Mouse (Mus musculus): ENCODE measurements around the gene P2rx7. TPM values are rescaled to one million over a fixed set of nuclear protein-coding genes. Genes with fewer than 3 reads are reported as not detected.

Gene P2rx7
- polyA plus RNA-seq, 2 experiments = 1.7 to 3.6 TPM

DNA sequence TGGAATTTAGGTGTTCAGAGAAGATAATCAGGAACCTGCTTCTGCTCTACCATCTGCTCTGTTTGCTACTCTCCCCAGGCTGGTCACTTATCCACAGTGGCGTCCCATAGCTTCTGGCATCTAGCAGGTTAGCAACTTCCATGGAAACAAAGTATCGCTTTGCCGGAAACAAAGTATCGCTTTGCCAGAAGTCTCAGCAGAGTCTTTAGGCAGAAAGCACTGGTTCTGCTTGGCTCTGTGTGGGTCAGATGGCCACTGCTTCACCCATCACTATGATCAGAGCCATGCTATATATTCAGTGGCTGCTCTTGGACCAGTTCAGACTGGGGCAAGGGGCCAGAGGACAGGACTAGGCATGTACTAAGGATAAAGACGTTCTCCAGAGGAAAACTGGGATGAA, 28.6 kb downstream of the P2rx7 start:
- no peak for DNase-seq (ENCODE audit: low spot score)
- Histone ChIP-seq H3K4me3 (replicated peaks; ENCODE audit: low read length) (no peak overlapping the region), H3K36me3 (ENCODE audit: control insufficient read depth, insufficient read depth, low read length) (no peaks in the 10 kb centered on the region), H3K9ac (ENCODE audit: low read depth, low read length, severe bottlenecking) (no peak overlapping the region), H3K27me3 (ENCODE audit: control insufficient read depth, insufficient read depth, low read length) (no peaks in the 10 kb centered on the region), H3K4me2 (replicated peaks; ENCODE audit: low read depth, low read length, severe bottlenecking) (no peak overlapping the region), H3K27ac (replicated peaks; ENCODE audit: low read depth, low read length) (no peak overlapping the region), H3K4me1 (ENCODE audit: control insufficient read depth, insufficient read depth, low read length) (no peaks in the 10 kb centered on the region), H3K9me3 (ENCODE audit: control insufficient read depth, low read length) (no peaks in the 10 kb centered on the region)
- 84% methylated on average over 5 of the region's 5 CpGs for WGBS
- no peak for ATAC-seq (ENCODE audit: low FRiP score, low read depth)
- no peak for TF ChIP-seq POLR2A (IDR thresholded peaks at IDR 0.05; ENCODE audit: borderline replicate concordance, extremely low read depth, insufficient read depth, insufficient read length)

DNA sequence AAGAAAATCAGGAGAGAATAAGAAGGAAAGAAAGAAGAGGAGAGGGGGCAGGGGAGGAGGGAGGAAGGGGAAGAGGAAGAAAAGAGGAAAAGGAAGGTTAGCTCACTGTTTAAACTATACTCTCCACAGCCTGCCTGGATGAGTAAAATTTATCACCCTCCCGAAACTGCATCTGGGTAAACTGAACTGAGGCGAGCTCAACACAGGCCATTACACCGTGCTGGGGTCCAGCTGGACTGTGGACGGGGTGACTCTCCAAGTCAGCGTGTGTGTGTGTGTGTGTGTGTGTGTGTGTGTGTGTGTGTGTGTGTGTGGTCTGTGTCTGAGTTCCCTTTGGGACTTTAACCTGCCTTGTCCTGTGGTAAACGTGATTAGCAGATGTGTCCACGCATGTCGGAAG, 32.3 kb downstream of the P2rx7 start:
- H3K36me3 ChIP-seq (ENCODE audit: control insufficient read depth, insufficient read depth, low read length) = no peaks in the 10 kb centered on the region
- H3K4me2 ChIP-seq (replicated peaks; ENCODE audit: low read depth, low read length, severe bottlenecking) = no peak overlapping the region
- no peak overlapping the region for H3K27ac ChIP-seq (replicated peaks; ENCODE audit: low read depth, low read length)
- WGBS = 58% methylated on average over 8 of the region's 8 CpGs
- no peaks in the 10 kb centered on the region for H3K27me3 ChIP-seq (ENCODE audit: control insufficient read depth, insufficient read depth, low read length)
- no peak for DNase-seq (ENCODE audit: low spot score)
- H3K4me1 ChIP-seq (ENCODE audit: control insufficient read depth, insufficient read depth, low read length) = no peaks in the 10 kb centered on the region
- H3K9me3 ChIP-seq (ENCODE audit: control insufficient read depth, low read length) = no peaks in the 10 kb centered on the region
- no peak overlapping the region for H3K9ac ChIP-seq (ENCODE audit: low read depth, low read length, severe bottlenecking)
- ATAC-seq (ENCODE audit: low FRiP score, low read depth) = no peak
- H3K4me3 ChIP-seq (replicated peaks; ENCODE audit: low read length) = no peak overlapping the region
- no peak for TF ChIP-seq POLR2A (IDR thresholded peaks at IDR 0.05; ENCODE audit: borderline replicate concordance, extremely low read depth, insufficient read depth, insufficient read length)

DNA sequence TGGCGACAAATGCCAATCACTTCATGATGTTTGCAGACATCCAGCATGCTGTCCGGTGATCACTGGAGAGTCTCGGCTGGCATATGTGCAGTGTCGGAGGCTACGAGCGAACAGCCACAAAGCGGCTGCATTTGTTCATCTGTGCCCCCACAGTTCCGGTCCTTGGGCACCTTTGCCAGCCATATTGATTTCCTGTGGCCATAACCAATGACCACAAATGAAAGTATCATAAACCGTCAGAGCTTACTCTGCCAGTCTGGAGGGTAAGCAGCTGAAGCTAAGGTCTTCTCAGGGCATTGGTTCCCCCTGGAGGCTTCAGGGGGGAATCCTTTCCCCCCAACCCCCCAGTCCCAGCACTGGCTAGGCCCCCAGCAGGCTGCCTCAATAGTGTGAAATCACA, 34.3 kb downstream of the P2rx7 start:
- no peak overlapping the region for H3K9ac ChIP-seq (ENCODE audit: low read depth, low read length, severe bottlenecking)
- no peaks in the 10 kb centered on the region for H3K4me1 ChIP-seq (ENCODE audit: control insufficient read depth, insufficient read depth, low read length)
- H3K27ac ChIP-seq (replicated peaks; ENCODE audit: low read depth, low read length) = no peak overlapping the region
- H3K9me3 ChIP-seq (ENCODE audit: control insufficient read depth, low read length) = no peaks in the 10 kb centered on the region
- DNase-seq (ENCODE audit: low spot score) (no peak), ATAC-seq (ENCODE audit: low FRiP score, low read depth) (no peak)
- no peaks in the 10 kb centered on the region for H3K27me3 ChIP-seq (ENCODE audit: control insufficient read depth, insufficient read depth, low read length)
- TF ChIP-seq POLR2A (IDR thresholded peaks at IDR 0.05; ENCODE audit: borderline replicate concordance, extremely low read depth, insufficient read depth, insufficient read length) = no peak
- WGBS = 89% methylated on average over 9 of the region's 9 CpGs
- no peak overlapping the region for H3K4me2 ChIP-seq (replicated peaks; ENCODE audit: low read depth, low read length, severe bottlenecking)
- H3K4me3 ChIP-seq (replicated peaks; ENCODE audit: low read length) = no peak overlapping the region
- no peaks in the 10 kb centered on the region for H3K36me3 ChIP-seq (ENCODE audit: control insufficient read depth, insufficient read depth, low read length)

DNA sequence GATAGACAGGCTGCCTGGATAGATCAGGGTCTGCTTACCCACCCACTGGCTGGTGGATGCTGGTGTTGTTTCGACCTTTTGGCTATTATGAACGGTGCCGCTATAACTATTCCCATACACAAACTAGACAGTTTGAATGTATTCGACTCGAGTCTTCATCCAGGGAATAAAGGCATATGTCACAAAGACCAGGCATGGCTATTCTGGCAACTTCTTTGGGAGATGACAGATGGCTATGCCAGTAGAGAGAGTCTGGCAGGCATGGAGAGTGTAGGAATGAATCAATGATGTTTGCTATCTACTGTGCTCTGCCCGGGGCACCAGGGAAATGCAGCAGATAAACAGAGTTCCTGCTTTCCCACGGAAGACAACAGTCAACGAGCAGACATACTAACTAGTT, 36.2 kb downstream of the P2rx7 start:
- ATAC-seq (ENCODE audit: low FRiP score, low read depth) = no peak
- Histone ChIP-seq H3K4me1 (ENCODE audit: control insufficient read depth, insufficient read depth, low read length) (no peaks in the 10 kb centered on the region), H3K27ac (replicated peaks; ENCODE audit: low read depth, low read length) (no peak overlapping the region), H3K4me2 (replicated peaks; ENCODE audit: low read depth, low read length, severe bottlenecking) (no peak overlapping the region), H3K9me3 (ENCODE audit: control insufficient read depth, low read length) (no peaks in the 10 kb centered on the region), H3K4me3 (replicated peaks; ENCODE audit: low read length) (no peak overlapping the region), H3K27me3 (ENCODE audit: control insufficient read depth, insufficient read depth, low read length) (no peaks in the 10 kb centered on the region), H3K9ac (ENCODE audit: low read depth, low read length, severe bottlenecking) (no peak overlapping the region), H3K36me3 (ENCODE audit: control insufficient read depth, insufficient read depth, low read length) (no peaks in the 10 kb centered on the region)
- WGBS = 87% methylated on average over 8 of the region's 8 CpGs
- DNase-seq (ENCODE audit: low spot score) = no peak
- TF ChIP-seq POLR2A (IDR thresholded peaks at IDR 0.05; ENCODE audit: borderline replicate concordance, extremely low read depth, insufficient read depth, insufficient read length) = no peak

DNA sequence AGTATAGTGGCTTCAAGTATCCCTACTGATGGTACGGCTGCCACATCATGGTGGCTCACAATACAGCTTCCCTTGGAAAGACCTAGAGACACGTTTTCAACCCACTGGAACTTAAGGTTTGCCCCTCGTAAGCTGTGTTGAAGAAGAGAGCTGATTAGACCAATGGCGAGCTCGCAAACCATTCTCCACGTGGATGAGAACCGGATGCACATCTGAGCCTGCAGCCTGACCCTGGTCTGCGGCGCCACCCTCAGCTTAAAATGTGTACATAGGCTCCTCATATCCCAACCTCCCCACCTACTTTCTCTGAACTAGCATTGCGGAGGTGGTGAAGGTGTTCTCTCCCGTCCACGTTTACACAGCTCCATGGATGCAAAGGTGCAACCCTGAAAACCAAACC, 37.6 kb downstream of the P2rx7 start:
- H3K4me1 ChIP-seq (ENCODE audit: control insufficient read depth, insufficient read depth, low read length) = no peaks in the 10 kb centered on the region
- WGBS = 82% methylated on average over 12 of the region's 12 CpGs
- no peaks in the 10 kb centered on the region for H3K9me3 ChIP-seq (ENCODE audit: control insufficient read depth, low read length)
- H3K4me3 ChIP-seq (replicated peaks; ENCODE audit: low read length) = no peak overlapping the region
- no peak overlapping the region for H3K9ac ChIP-seq (ENCODE audit: low read depth, low read length, severe bottlenecking)
- DNase-seq (ENCODE audit: low spot score) (no peak), ATAC-seq (ENCODE audit: low FRiP score, low read depth) (no peak)
- no peak overlapping the region for H3K4me2 ChIP-seq (replicated peaks; ENCODE audit: low read depth, low read length, severe bottlenecking)
- H3K27me3 ChIP-seq (ENCODE audit: control insufficient read depth, insufficient read depth, low read length) = no peaks in the 10 kb centered on the region
- H3K27ac ChIP-seq (replicated peaks; ENCODE audit: low read depth, low read length) = no peak overlapping the region
- no peaks in the 10 kb centered on the region for H3K36me3 ChIP-seq (ENCODE audit: control insufficient read depth, insufficient read depth, low read length)
- no peak for TF ChIP-seq POLR2A (IDR thresholded peaks at IDR 0.05; ENCODE audit: borderline replicate concordance, extremely low read depth, insufficient read depth, insufficient read length)

DNA sequence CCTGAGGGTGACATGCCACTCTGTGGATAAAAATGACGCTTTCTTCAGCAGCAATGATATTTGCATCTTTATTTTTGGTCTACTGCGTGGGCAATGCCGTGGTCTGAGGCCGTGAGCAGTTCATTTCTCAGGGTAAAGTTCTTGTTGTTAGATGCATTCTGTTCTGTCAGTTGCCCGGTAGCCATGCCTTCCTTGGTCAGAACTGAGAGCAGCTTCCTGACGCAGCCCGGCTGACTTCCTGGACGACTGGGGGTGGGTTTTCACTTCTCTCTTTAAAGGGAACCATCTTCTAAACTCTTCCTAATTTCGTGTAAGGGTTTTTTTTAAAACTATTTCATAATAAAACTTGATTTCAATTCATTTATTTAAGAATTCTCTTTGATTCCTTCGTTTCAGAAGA, 40.2 kb downstream of the P2rx7 start:
- no peaks in the 10 kb centered on the region for H3K4me1 ChIP-seq (ENCODE audit: control insufficient read depth, insufficient read depth, low read length)
- 76% methylated on average over 10 of the region's 10 CpGs for WGBS
- TF ChIP-seq POLR2A (IDR thresholded peaks at IDR 0.05; ENCODE audit: borderline replicate concordance, extremely low read depth, insufficient read depth, insufficient read length) = no peak
- no peak overlapping the region for H3K4me3 ChIP-seq (replicated peaks; ENCODE audit: low read length)
- no peak overlapping the region for H3K27ac ChIP-seq (replicated peaks; ENCODE audit: low read depth, low read length)
- no peaks in the 10 kb centered on the region for H3K9me3 ChIP-seq (ENCODE audit: control insufficient read depth, low read length)
- DNase-seq (ENCODE audit: low spot score) (no peak), ATAC-seq (ENCODE audit: low FRiP score, low read depth) (no peak)
- no peak overlapping the region for H3K9ac ChIP-seq (ENCODE audit: low read depth, low read length, severe bottlenecking)
- H3K36me3 ChIP-seq (ENCODE audit: control insufficient read depth, insufficient read depth, low read length) = no peaks in the 10 kb centered on the region
- H3K4me2 ChIP-seq (replicated peaks; ENCODE audit: low read depth, low read length, severe bottlenecking) = no peak overlapping the region
- no peaks in the 10 kb centered on the region for H3K27me3 ChIP-seq (ENCODE audit: control insufficient read depth, insufficient read depth, low read length)

All from limb, embryonic 14.5 days (tissue).